Mouse (Mus musculus) bone marrow macrophage, adult 2 months (primary cell): ENCODE results near the gene Nsmf.

Experiments
- CTCF ChIP-seq: IDR thresholded peaks from 2 replicates; pipeline ENCODE4 v1.5.1; 2012; ENCODE audit warnings: low read depth, mild to moderate bottlenecking, low read length, moderate library complexity
- POLR2A ChIP-seq: IDR thresholded peaks from 2 replicates; pipeline ENCODE4 v1.6.1; 2012; ENCODE audit warnings: mild to moderate bottlenecking, low read depth, low read length, borderline replicate concordance

DNA sequence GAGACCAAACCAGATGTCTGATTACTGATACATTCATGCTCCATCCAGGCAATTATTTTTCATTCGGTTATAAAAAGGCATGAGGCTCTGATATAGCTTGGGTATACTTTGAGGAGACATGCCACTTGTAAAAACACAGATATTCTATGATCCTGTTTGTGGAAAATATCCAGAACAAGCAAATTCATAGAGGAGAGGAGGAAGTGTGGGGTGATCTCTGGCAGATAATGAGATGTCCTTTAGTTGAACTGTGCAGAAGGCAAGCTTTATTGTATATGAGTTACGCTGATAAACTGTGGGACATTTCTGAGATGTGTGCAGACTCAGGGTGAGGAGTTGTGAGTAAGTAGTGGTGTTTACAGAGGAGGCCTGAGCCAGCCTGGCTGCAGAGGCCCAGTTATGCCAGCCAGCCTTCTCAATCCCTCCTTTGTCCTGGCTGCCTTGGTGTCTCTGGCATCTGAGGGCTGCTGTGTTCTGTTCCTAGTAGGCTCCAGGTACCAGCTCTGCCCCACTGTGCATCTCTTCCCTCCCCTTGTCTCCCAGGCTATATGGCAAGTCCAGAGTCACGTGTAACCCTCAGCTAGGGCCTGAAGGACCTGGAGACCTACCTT, 44.0 kb downstream of the Nsmf start:
- TF ChIP-seq CTCF = no peak
- TF ChIP-seq POLR2A = no peak
